Mouse (Mus musculus): ENCODE measurements at regions not wholly inside any gene's neighbourhood (a gene's known extent, or its start where the extent isn't known, plus 50 kb on each side); places are given as distances from the start of the nearest gene placed in this dataset.

DNA sequence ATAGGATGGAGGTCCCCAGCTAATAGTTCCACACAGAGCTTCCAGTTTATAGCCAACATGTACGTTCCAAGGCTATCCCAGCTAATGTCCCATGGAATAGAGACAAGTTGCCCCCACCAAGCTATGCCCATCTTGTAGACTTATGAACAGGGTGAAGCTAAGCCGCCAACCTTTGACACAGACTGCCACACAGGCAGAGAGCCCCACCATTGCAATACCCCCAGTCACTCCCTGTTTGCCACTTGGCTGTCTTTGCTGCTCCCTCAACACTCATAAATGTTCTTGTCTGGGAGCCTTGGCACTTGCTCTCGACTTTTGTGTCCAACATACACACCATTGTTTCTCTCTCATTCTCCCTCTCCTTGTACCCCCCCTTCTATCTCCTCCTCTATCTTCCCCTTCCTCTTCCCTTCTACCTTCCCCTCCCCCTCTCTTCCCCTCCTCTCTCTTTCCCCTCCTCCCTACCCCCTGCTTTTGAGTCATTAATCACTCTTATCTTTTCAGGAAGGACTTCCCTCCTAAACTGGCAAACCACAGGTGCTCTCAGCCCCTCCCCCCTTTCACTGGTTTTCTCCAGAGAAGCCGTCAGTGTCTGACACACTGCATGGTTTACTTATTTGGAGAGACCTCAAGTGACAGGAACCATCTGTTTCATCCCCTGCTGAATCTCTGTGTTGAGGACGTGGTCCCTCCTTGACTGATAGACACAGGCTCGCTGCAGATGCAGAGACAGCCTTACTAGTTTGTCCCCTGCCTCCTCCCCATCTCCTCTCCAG is 148.2 kb downstream of the Kdr start:
- in situ Hi-C loops (cut with MboI; ENCODE audit: low pct_unique_long_range_greater_than_20kb): no loop called here
- TF ChIP-seq CTCF (IDR thresholded peaks at IDR 0.05): no peak
- H3K27me3 ChIP-seq: peaks cover 7% of the 10 kb centered on the region
- POLR2A ChIA-PET: no interaction called here
- CTCF ChIA-PET: no interaction called here
- ATAC-seq (no peak), DNase-seq (ENCODE audit: low read depth, low spot score) (no peak)

DNA sequence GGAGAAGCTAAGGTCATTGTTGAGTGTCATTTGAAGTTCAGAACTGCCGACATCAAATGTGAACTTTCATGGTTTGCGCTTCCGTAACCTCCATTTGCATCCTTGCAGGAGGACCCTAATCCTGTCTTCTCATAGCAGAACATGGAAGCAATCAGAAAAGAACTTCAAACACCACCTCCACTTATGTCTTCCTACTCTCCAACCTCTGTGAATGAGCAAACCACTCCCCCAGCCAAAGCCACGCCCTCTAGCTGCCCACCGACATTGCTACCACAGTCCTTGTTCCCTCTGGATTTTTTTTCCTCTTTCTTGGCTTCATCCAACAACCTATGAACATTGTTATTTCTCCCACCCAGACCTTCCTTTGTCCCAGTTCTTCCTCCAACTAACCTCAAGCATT is 149.9 kb downstream of the Kdr start:
- ChIA-PET POLR2A (no interaction called here), CTCF (no interaction called here)
- H3K27me3 ChIP-seq: no peaks in the 10 kb centered on the region
- DNase-seq (ENCODE audit: low read depth, low spot score) (no peak), ATAC-seq (no peak)
- TF ChIP-seq CTCF (IDR thresholded peaks at IDR 0.05): no peak
- in situ Hi-C loops (cut with MboI; ENCODE audit: low pct_unique_long_range_greater_than_20kb): no loop called here

DNA sequence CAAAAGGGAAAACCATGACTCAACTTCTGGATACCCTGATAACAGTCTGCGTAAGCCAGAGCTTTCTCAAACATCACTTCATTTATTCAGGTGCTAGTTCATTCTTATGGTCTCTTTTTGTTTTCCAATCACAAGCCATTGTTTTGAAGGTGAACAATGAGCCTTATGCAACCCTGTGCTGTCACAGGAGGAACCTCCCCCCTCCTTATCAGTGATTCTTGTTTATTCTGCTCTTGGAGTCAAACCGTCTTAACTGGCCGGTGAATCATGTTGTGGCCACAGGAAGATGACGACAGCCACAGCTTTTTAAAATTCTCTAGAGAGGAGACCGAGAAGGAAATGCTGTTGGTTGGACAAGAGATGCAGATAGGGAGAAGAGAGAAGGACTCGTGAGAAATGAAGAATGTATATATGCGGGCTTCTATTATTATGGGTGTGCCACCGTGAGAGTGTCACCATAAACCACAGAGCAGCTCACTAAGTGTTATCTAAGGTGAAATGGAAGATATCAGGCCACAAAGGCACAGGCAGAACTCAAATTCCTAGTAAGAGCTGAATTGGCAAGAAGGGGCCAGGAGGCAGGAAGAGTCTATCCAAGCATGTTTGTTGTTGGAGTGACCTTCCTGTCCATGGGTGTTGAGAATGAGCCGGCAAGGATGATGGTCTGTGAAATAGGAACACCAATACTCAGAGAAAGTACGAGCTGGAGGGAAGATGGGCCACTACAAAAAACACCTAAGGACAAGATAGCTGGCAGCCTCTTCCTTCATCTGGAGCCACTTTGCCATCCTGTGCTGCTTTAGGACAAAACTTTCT is 151.8 kb downstream of the Kdr start:
- ATAC-seq (no peak), DNase-seq (ENCODE audit: low read depth, low spot score) (no peak)
- peaks cover 8% of the 10 kb centered on the region for H3K27me3 ChIP-seq
- POLR2A ChIA-PET: no interaction called here
- in situ Hi-C loops (cut with MboI; ENCODE audit: low pct_unique_long_range_greater_than_20kb): no loop called here
- no peak for TF ChIP-seq CTCF (IDR thresholded peaks at IDR 0.05)
- CTCF ChIA-PET: interaction anchor here (0.9 kb wide), 1 partner anchor 12 kb away, joined by 4 read pairs; no protein-coding TSS in a partner anchor

DNA sequence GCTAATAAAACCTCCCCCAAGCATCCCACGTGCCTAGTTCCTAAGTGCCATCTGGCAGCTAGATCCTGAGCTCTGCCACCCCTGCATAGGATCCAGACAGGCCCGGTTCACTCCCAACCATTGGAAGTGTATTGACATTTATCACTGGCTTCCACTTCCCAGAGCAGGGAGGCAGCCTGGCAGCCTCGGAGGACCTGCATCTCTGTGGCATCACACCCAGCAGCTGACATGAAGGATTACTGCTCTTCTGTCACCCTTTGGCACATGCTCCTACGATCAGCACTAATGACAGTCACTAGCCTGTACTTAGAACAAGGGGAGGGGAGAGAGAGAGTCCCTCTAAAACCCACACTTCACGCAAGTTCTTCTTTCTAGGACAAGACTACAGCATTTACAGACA is 152.7 kb downstream of the Kdr start:
- no peak for ATAC-seq
- POLR2A ChIA-PET: no interaction called here
- DNase-seq (ENCODE audit: low read depth, low spot score): no peak
- TF ChIP-seq CTCF (IDR thresholded peaks at IDR 0.05): no peak
- in situ Hi-C loops (cut with MboI; ENCODE audit: low pct_unique_long_range_greater_than_20kb): no loop called here
- CTCF ChIA-PET: interaction anchor here (0.9 kb wide), 1 partner anchor 11 kb away, joined by 4 read pairs; no protein-coding TSS in a partner anchor
- peaks cover 15% of the 10 kb centered on the region for H3K27me3 ChIP-seq

DNA sequence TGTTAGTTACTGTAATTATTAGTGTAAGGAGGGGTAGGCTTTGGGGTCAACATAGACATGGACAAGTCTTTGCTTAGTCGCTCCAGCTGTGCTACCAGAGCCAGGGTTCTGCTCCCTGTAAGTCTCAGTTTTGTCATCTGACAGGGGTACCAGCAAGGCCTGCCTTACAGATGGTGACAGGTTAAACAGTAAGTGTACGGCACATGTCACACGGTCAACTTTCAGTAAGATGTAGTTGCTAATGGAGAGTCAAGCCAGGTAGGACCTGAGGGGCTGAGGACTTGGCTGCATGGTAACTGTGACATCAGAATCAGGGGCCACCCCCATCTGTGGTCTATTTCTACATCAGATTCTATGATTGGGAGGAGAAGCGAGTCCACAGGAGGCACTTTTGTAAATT is 153.6 kb downstream of the Kdr start:
- in situ Hi-C loops (cut with MboI; ENCODE audit: low pct_unique_long_range_greater_than_20kb): no loop called here
- CTCF ChIA-PET: no interaction called here

DNA sequence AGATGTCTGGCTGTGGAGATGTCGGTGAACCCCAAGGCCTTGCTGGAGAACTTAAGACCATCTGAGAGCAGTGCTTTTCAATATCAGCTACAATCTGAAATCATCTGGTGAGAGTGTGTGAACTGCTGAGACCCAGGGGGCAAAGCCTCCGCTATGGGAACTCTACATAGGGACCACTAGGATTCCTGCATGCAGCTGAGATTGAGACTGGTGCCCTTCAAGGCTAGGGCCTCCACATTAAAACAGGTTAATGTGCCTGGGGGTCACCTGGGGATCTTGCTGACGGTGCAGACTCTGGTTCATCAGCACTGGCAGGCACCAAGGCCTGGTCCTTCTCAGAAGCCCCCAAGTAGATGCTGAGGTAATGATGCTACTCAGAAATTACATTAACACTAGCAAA is 154.6 kb downstream of the Kdr start:
- DNase-seq (ENCODE audit: low read depth, low spot score) (no peak), ATAC-seq (no peak)
- in situ Hi-C loops (cut with MboI; ENCODE audit: low pct_unique_long_range_greater_than_20kb): no loop called here
- ChIA-PET CTCF (no interaction called here), POLR2A (no interaction called here)
- peaks cover 23% of the 10 kb centered on the region for H3K27me3 ChIP-seq
- no peak for TF ChIP-seq CTCF (IDR thresholded peaks at IDR 0.05)

More for the DNA sequence above, 153.6 kb downstream of the Kdr start:
- DNase-seq (ENCODE audit: low read depth, low spot score) (no peak), ATAC-seq (no peak)
- TF ChIP-seq CTCF (IDR thresholded peaks at IDR 0.05): no peak
- POLR2A ChIA-PET: no interaction called here
- H3K27me3 ChIP-seq: peaks cover 23% of the 10 kb centered on the region

DNA sequence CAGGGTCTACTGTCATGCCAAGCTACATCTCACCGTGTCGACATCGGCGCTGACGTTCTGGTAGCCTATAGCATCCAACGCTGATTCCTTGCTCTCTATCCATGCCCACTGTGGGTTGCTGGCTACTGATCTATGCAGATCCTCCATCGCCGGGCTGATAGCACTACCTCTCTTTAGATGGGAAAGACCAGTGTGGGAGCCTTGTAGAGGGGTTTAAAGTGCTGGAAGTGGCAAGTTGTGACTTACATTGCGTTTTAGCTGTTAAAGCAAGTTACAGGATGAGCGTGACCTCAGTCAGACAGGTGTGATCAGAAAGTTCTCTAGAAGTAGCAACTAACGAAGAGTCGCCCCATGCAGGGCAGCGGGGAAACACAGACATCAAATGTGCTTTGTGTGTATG is 160.9 kb downstream of the Kdr start:
- no peak for ATAC-seq
- in situ Hi-C loops (cut with MboI; ENCODE audit: low pct_unique_long_range_greater_than_20kb): no loop called here
- H3K27me3 ChIP-seq: peaks cover 18% of the 10 kb centered on the region
- CTCF ChIA-PET: no interaction called here
- no peak for TF ChIP-seq CTCF (IDR thresholded peaks at IDR 0.05)
- no peak for DNase-seq (ENCODE audit: low read depth, low spot score)
- POLR2A ChIA-PET: no interaction called here

DNA sequence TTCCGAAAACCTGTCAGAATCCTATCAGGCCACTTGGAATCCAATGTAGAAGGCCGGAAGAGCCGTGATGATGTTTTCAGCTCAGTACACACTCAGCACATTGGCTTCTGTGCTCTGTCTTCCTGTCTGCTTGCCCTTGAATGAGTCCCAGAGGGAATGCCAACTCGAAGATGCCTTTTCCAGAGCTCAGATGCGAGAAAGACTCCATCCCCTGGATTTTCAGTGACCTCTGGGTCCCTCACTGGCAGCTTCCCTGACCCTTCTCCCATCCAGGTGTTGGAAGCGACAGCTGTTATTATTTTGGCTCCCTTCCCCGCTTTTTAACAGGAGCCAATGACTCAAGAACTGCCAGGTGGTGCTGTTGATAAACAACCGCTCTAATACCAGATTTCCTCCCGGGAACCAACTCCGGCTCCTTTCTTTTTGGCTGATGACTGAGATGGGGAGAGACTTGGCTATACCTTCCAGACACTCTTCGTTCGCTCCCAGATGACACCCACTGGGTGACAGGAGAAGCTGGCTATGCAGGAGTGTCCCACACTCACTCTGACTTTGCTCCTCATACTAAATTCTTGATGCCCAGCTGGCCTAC is 163.8 kb downstream of the Kdr start:
- no peak for ATAC-seq
- ChIA-PET POLR2A (no interaction called here), CTCF (interaction anchor here (1.1 to 1.5 kb wide), 2 partner anchors 12 to 33 kb away, joined by 3 to 4 read pairs; no protein-coding TSS in a partner anchor)
- in situ Hi-C loops (cut with MboI; ENCODE audit: low pct_unique_long_range_greater_than_20kb): no loop called here
- no peak for DNase-seq (ENCODE audit: low read depth, low spot score)
- peaks cover 5% of the 10 kb centered on the region for H3K27me3 ChIP-seq
- no peak for TF ChIP-seq CTCF (IDR thresholded peaks at IDR 0.05)

DNA sequence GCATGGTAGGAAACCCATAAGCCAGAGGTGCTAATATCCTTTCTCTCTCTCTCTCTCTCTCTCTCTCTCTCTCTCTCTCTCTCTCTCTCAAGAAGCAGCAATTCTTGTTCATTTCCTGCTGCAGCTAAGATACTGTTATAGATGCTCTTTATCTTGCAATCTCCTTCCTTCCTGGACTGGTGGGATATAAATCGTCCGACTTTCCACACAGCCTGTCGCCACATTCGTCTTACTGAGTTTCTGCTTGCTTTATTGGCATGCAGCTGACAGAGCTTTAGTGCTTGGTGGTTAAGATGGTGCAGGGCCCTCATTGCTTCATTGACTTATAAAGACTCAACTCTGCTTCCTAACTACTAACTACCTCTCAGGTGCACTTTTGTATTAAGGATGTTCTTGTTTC is 165.6 kb downstream of the Kdr start:
- ChIA-PET POLR2A (no interaction called here), CTCF (no interaction called here)
- no peak for TF ChIP-seq CTCF (IDR thresholded peaks at IDR 0.05)
- DNase-seq (ENCODE audit: low read depth, low spot score) (no peak), ATAC-seq (no peak)
- peaks cover 5% of the 10 kb centered on the region for H3K27me3 ChIP-seq
- in situ Hi-C loops (cut with MboI; ENCODE audit: low pct_unique_long_range_greater_than_20kb): no loop called here

DNA sequence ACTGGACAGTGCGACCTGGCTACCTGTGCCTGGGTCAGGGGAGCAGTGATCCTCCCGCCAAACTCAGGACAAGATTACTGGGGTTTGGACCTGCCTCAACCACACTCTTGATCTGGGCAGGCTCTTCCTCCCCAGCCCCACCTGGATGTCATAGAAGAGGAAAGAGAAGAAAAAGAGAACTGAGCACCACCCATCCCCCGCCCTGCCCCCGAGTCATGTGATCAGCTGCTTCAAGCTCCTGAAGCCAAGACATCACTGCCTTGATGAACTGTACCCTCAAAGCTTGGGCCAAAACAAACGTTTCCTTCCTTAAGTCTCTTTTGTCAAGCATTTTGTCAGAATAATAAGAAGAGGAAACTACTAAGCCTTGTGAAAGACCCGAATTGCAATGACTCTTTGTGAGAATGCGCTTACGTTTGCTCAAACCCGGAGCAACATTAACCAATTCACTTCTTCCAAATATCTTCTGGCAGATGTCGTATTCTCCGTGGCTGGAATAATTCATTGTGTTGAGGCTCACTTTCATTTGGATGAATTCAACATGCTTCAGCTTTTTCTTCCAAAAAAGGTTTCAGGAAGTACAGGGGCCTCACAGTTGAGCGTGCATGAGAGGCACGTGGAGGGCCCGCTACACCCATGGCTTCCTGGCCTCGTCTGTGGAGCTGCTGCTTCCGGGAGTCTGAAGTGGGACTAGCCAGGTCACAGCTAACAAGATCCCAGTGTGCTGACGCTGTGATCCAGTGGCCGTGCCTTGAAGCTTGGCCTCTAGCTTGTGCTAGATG is 169.5 kb downstream of the Kdr start:
- ATAC-seq (no peak), DNase-seq (ENCODE audit: low read depth, low spot score) (no peak)
- no peak for TF ChIP-seq CTCF (IDR thresholded peaks at IDR 0.05)
- CTCF ChIA-PET: no interaction called here
- in situ Hi-C loops (cut with MboI; ENCODE audit: low pct_unique_long_range_greater_than_20kb): no loop called here
- H3K27me3 ChIP-seq: peaks cover 15% of the 10 kb centered on the region
- POLR2A ChIA-PET: no interaction called here

Data from Patski (cell line).